Mouse (Mus musculus) MEL (cell line): ENCODE data around the gene Dhdh. TPM values are rescaled to one million over a fixed set of nuclear protein-coding genes. Genes with fewer than 3 reads are reported as not detected.

Experiments used
- DNase-seq: peaks from one replicate; pipeline ENCODE4 v3.0.0; 2011; ENCODE audit warnings: low read depth, low spot score
- H3K27ac ChIP-seq: 2 replicates; pipeline ENCODE4 v1.5.1; 2012; ENCODE audit warnings: low read depth, mild to moderate bottlenecking, control low read depth, low read length, moderate library complexity; ENCODE audit not compliant: control insufficient read depth
- H3K27me3 ChIP-seq, 2 experiments: fragments of 150-350 bp in 1 of 2; sonication (generic) in 1 of 2; 2 replicates each; pipeline ENCODE4 v1.6.1; 2012; ENCODE audit warnings: low read length in 2 of 2, mild to moderate bottlenecking in 2 of 2, improper control_type of control experiment in 1 of 2, moderate library complexity in 1 of 2; ENCODE audit not compliant: insufficient read depth in 2 of 2, control insufficient read depth in 1 of 2
- H3K36me3 ChIP-seq, 2 experiments: 2 replicates each; pipeline ENCODE4 v1.6.1; 2012 to 2014; ENCODE audit warnings: low read length in 2 of 2, improper control_type of control experiment in 1 of 2, inconsistent platforms in 1 of 2, mild to moderate bottlenecking in 1 of 2; ENCODE audit not compliant: insufficient read depth in 2 of 2, control insufficient read depth in 1 of 2
- H3K4me1 ChIP-seq, 2 experiments: fragments of 150-350 bp in 1 of 2; sonication (generic) in 1 of 2; 2 replicates each; pipeline ENCODE4 v1.6.1; 2012; ENCODE audit warnings: low read length in 2 of 2, improper control_type of control experiment in 1 of 2, mild to moderate bottlenecking in 1 of 2; ENCODE audit not compliant: insufficient read depth in 2 of 2, control insufficient read depth in 1 of 2
- H3K4me3 ChIP-seq, 2 experiments: fragments of 150-350 bp in 1 of 2; sonication (generic) in 1 of 2; 2 replicates each; pipeline ENCODE4 v1.5.1; 2012; ENCODE audit warnings: low read depth in 2 of 2, low read length in 2 of 2, mild to moderate bottlenecking in 2 of 2, moderate library complexity in 2 of 2, control low read depth in 1 of 2, improper control_type of control experiment in 1 of 2; ENCODE audit not compliant: control insufficient read depth in 1 of 2, insufficient read depth in 1 of 2
- H3K79me2 ChIP-seq: 2 replicates; pipeline ENCODE4 v1.6.1; 2012; ENCODE audit warnings: mild to moderate bottlenecking, low read length, moderate library complexity; ENCODE audit not compliant: control insufficient read depth, poor library complexity, insufficient read depth
- H3K9ac ChIP-seq: 2 replicates; pipeline ENCODE4 v1.6.1; 2012; ENCODE audit warnings: low read depth, mild to moderate bottlenecking, control low read depth, low read length, moderate library complexity; ENCODE audit not compliant: control insufficient read depth, poor library complexity, severe bottlenecking
- H3K9me3 ChIP-seq: fragments of 150-350 bp; sonication (generic); replicated peaks from 2 replicates; pipeline ENCODE4 v1.6.1; 2012; ENCODE audit warnings: mild to moderate bottlenecking, low read length, improper control_type of control experiment, moderate library complexity; ENCODE audit not compliant: insufficient read depth
- BHLHE40 ChIP-seq: IDR thresholded peaks from 2 replicates; pipeline ENCODE4 v1.6.1; 2012; ENCODE audit warnings: low read depth, mild to moderate bottlenecking, inconsistent platforms, low read length, improper control_type of control experiment, borderline replicate concordance
- CHD1 ChIP-seq: IDR thresholded peaks from 2 replicates; pipeline ENCODE4 v1.6.1; 2012; ENCODE audit warnings: low read depth, mild to moderate bottlenecking, inconsistent platforms, low read length, improper control_type of control experiment
- ELF1 ChIP-seq: IDR thresholded peaks from 2 replicates; pipeline ENCODE4 v1.6.1; 2014; ENCODE audit warnings: low read depth, mild to moderate bottlenecking, inconsistent platforms, low read length, improper control_type of control experiment, moderate library complexity
- ETS1 ChIP-seq: IDR thresholded peaks from 2 replicates; pipeline ENCODE4 v1.6.1; 2012; ENCODE audit warnings: low read depth, mild to moderate bottlenecking, inconsistent platforms, low read length, improper control_type of control experiment, moderate library complexity
- HCFC1 ChIP-seq: IDR thresholded peaks from 2 replicates; pipeline ENCODE4 v1.6.1; 2012; ENCODE audit warnings: low read depth, mild to moderate bottlenecking, inconsistent platforms, low read length, improper control_type of control experiment, moderate library complexity
- JUND ChIP-seq: IDR thresholded peaks from 2 replicates; pipeline ENCODE4 v1.6.1; 2011; ENCODE audit warnings: low read depth, mild to moderate bottlenecking, improper control_type of control experiment, low read length
- KAT2A ChIP-seq: conservative IDR thresholded peaks from 2 replicates; pipeline ENCODE4 v1.6.1; 2012; ENCODE audit warnings: low read depth, low read length, improper control_type of control experiment, inconsistent platforms
- MAX ChIP-seq: IDR thresholded peaks from 2 replicates; pipeline ENCODE4 v1.6.1; 2011; ENCODE audit warnings: low read length, improper control_type of control experiment
- MEF2A ChIP-seq: IDR thresholded peaks from 2 replicates; pipeline ENCODE4 v1.6.1; 2014; ENCODE audit warnings: low read depth, mild to moderate bottlenecking, inconsistent platforms, low read length, improper control_type of control experiment; ENCODE audit not compliant: poor library complexity, insufficient replicate concordance, severe bottlenecking; ENCODE audit errors: extremely low read depth
- MXI1 ChIP-seq: IDR thresholded peaks from 2 replicates; pipeline ENCODE4 v1.6.1; 2011; ENCODE audit warnings: mild to moderate bottlenecking, low read depth, low read length, improper control_type of control experiment
- NELFE ChIP-seq: IDR thresholded peaks from 2 replicates; pipeline ENCODE4 v1.6.1; 2011; ENCODE audit warnings: low read depth, low read length, improper control_type of control experiment
- NRF1 ChIP-seq: IDR thresholded peaks from 2 replicates; pipeline ENCODE4 v1.6.1; 2014; ENCODE audit warnings: low read depth, mild to moderate bottlenecking, inconsistent platforms, low read length, improper control_type of control experiment, moderate library complexity; ENCODE audit not compliant: poor library complexity, insufficient read depth, severe bottlenecking
- POLR2A ChIP-seq, 2 experiments: IDR thresholded peaks; 2 replicates each; pipeline ENCODE4 v1.6.1; 2011 to 2012; ENCODE audit warnings: low read length in 2 of 2, mild to moderate bottlenecking in 2 of 2, control low read depth in 1 of 2, improper control_type of control experiment in 1 of 2, low read depth in 1 of 2, moderate library complexity in 1 of 2; ENCODE audit not compliant: control insufficient read depth in 1 of 2, insufficient read depth in 1 of 2, poor library complexity in 1 of 2
- POLR2AphosphoS2 ChIP-seq: IDR thresholded peaks from 2 replicates; pipeline ENCODE4 v1.6.1; 2011; ENCODE audit warnings: low read length, improper control_type of control experiment
- POLR2AphosphoS5 ChIP-seq: IDR thresholded peaks from 2 replicates; pipeline ENCODE4 v1.6.1; 2012; ENCODE audit warnings: low read depth, borderline replicate concordance, mild to moderate bottlenecking, inconsistent platforms, low read length, moderate library complexity, mixed read lengths
- SIN3A ChIP-seq: IDR thresholded peaks from 2 replicates; pipeline ENCODE4 v1.6.1; 2012; ENCODE audit warnings: low read length, improper control_type of control experiment, inconsistent platforms
- TAL1 ChIP-seq: IDR thresholded peaks from 2 replicates; pipeline ENCODE4 v1.6.1; 2012; ENCODE audit warnings: mild to moderate bottlenecking, inconsistent platforms, low read length, moderate library complexity, mixed read lengths
- TCF12 ChIP-seq: IDR thresholded peaks from 2 replicates; pipeline ENCODE4 v1.6.1; 2014; ENCODE audit warnings: low read depth, mild to moderate bottlenecking, inconsistent platforms, low read length, improper control_type of control experiment, moderate library complexity
- USF1 ChIP-seq: IDR thresholded peaks from 2 replicates; pipeline ENCODE4 v1.6.1; 2014; ENCODE audit warnings: low read depth, mild to moderate bottlenecking, inconsistent platforms, low read length, improper control_type of control experiment, moderate library complexity
- USF2 ChIP-seq, 2 experiments: IDR thresholded peaks; 2 replicates each; pipeline ENCODE4 v1.6.1; 2011 to 2012; ENCODE audit warnings: improper control_type of control experiment in 2 of 2, low read length in 2 of 2, borderline replicate concordance in 1 of 2, inconsistent platforms in 1 of 2, low read depth in 1 of 2, mild to moderate bottlenecking in 1 of 2; ENCODE audit not compliant: insufficient read depth in 1 of 2
- ZC3H11A ChIP-seq: IDR thresholded peaks from 2 replicates; pipeline ENCODE4 v1.6.1; 2012; ENCODE audit warnings: low read depth, mild to moderate bottlenecking, inconsistent platforms, low read length, improper control_type of control experiment
- ZKSCAN1 ChIP-seq: IDR thresholded peaks from 2 replicates; pipeline ENCODE4 v1.6.1; 2012; ENCODE audit warnings: low read depth, mild to moderate bottlenecking, inconsistent platforms, low read length, improper control_type of control experiment, moderate library complexity
- ZMIZ1 ChIP-seq: IDR thresholded peaks from 2 replicates; pipeline ENCODE4 v1.6.1; 2012; ENCODE audit warnings: low read depth, mild to moderate bottlenecking, inconsistent platforms, low read length, improper control_type of control experiment, moderate library complexity
- ZNF384 ChIP-seq: IDR thresholded peaks from 2 replicates; pipeline ENCODE4 v1.6.1; 2012; ENCODE audit warnings: low read depth, mild to moderate bottlenecking, inconsistent platforms, low read length, improper control_type of control experiment
- polyA plus RNA-seq, 2 experiments: library from polyadenylated mRNA; stranded (reverse) in 1 of 2; unstranded in 1 of 2; fragments of >175 nt in 1 of 2; fragments of >200 nt in 1 of 2; gene quantifications; 2 replicates each; pipeline versions ENCODE4 v1.2.1 to v1.2.4; 2012; ENCODE audit warnings: low replicate concordance in 2 of 2, low read depth in 1 of 2; ENCODE audit not compliant: insufficient read length in 2 of 2, insufficient read depth in 1 of 2, missing spikeins in 1 of 2
- total RNA-seq: library from RNA; depleted of rRNA; stranded (reverse); fragments of 300-350 nt; gene quantifications from 2 replicates; pipeline ENCODE4 v1.2.3, GENCODE M21; 2012

Dhdh gene
- total and polyA plus RNA-seq, 3 experiments, result 0.08 to 1.6 TPM; not detected in 1

GRCm38 (mm10) chr7:45491264-45491663 lies 2.7 kb upstream of the Dhdh start:
- Histone ChIP-seq H3K4me1 (peaks cover 8 to 28% of the 10 kb centered on the region in 2 experiments), H3K79me2 (no peaks in the 10 kb centered on the region), H3K4me3 (peak overlapping the region in 1 of 2 experiments; percentile 13; a peak in 1 of 4 replicates), H3K27me3 (no peaks in the 10 kb centered on the region), H3K27ac (no peak overlapping the region), H3K9me3 (no peaks in the 10 kb centered on the region), H3K9ac (no peak overlapping the region), H3K36me3 (peaks cover 0 to 25% of the 10 kb centered on the region in 2 experiments; a peak in 3 of 4 replicates)
- TF ChIP-seq TCF12 (no peak), HCFC1 (no peak), NELFE (no peak), JUND (no peak), ETS1 (no peak), ZKSCAN1 (0 out of 2 replicates have a peak, but pooled peaks have one; percentile 12), ZMIZ1 (peak; percentile 32; the same call in 1 of the 2 replicates), ELF1 (no peak), BHLHE40 (no peak), MAX (no peak), MEF2A (no peak)
- DNase-seq, result peak; percentile 59

- DNase-seq, result peak; percentile 35
- H3K4me1 ChIP-seq, result peaks cover 8 to 31% of the 10 kb centered on the region in 2 experiments
- no peak overlapping the region for H3K27ac ChIP-seq
- TF ChIP-seq CHD1 (no peak), USF2 (IDR thresholded peaks at IDR 0.05; ENCODE audit: borderline replicate concordance in 1 of 2, insufficient read depth in 1 of 2, low read depth in 1 of 2, low read length in 2 of 2) (no peak), POLR2AphosphoS5 (no peak), MEF2A (no peak), NRF1 (no peak), ZNF384 (no peak), ELF1 (no peak), HCFC1 (no peak), ZC3H11A (no peak), POLR2A (IDR thresholded peaks at IDR 0.05; ENCODE audit: control insufficient read depth in 1 of 2, insufficient read depth in 1 of 2, low read depth in 1 of 2, low read length in 2 of 2, poor library complexity in 1 of 2) (no peak), SIN3A (no peak), POLR2AphosphoS2 (no peak), MXI1 (no peak), KAT2A (no peak), ETS1 (no peak), TAL1 (no peak), USF1 (no peak)
- TF ChIP-seq, all 39 proteins: peak for 0
- Histone ChIP-seq H3K4me3 (0 out of 4 replicates have a peak overlapping the region, but pooled peaks of 1 of the 2 experiments have one; percentile 13), H3K9ac (no peak overlapping the region), H3K27me3 (no peaks in the 10 kb centered on the region), H3K79me2 (no peaks in the 10 kb centered on the region), H3K36me3 (peaks cover 0 to 25% of the 10 kb centered on the region in 2 experiments; a peak in 3 of 4 replicates), H3K9me3 (no peaks in the 10 kb centered on the region)
Observed at GRCm38 (mm10) chr7:45490822-45491221, 2.2 kb upstream of the Dhdh start.
